Mouse (Mus musculus): ENCODE measurements around the gene 4933428M09Rik. TPM values are rescaled to one million over a fixed set of nuclear protein-coding genes. Genes with fewer than 3 reads are reported as not detected.
"Not testable (repeated sequence)": the region's sequence is repeated elsewhere in the genome, so short reads cannot be mapped to it uniquely, and the experiment has no call there.

Gene 4933428M09Rik
- total RNA-seq (2021) = not detected

- intact Hi-C loops (cut with DNase I) = no loop called here
- no peak for DNase-seq (ENCODE audit: extremely low spot score in 1 of 2, low spot score in 2 of 2)
These were observed at the start of gene 4933428M09Rik for GRCm38 (mm10) chrX:139178928-139179327. TSS of gene 4933428M09Rik (plus strand) at chrX:139179228.

GRCm38 (mm10) chrX:139134031-139134430 lies 45.0 kb upstream of the 4933428M09Rik start:
- DNase-seq (ENCODE audit: extremely low spot score in 1 of 2, low spot score in 2 of 2) = no peak
- intact Hi-C loops (cut with DNase I) = no loop called here

- intact Hi-C loops (cut with DNase I) = not testable (repeated sequence)
These were observed 12.5 kb downstream of the 4933428M09Rik start for GRCm38 (mm10) chrX:139191506-139191905.

GRCm38 (mm10) chrX:139194572-139195279 lies 15.7 kb downstream of the 4933428M09Rik start:
- DNase-seq (ENCODE audit: extremely low spot score in 1 of 2, low spot score in 2 of 2) = no peak
- intact Hi-C loops (cut with DNase I) = no loop called here

More at GRCm38 (mm10) chrX:139191506-139191905, 12.5 kb downstream of the 4933428M09Rik start:
- not testable (repeated sequence) for DNase-seq (ENCODE audit: extremely low spot score in 1 of 2, low spot score in 2 of 2)

- intact Hi-C loops (cut with DNase I); DNase-seq (ENCODE audit: extremely low spot score in 1 of 2, low spot score in 2 of 2): not testable (repeated sequence)
These were observed 30.3 kb downstream of the 4933428M09Rik start for GRCm38 (mm10) chrX:139209191-139209828.

GRCm38 (mm10) chrX:139209829-139210225 lies 30.8 kb downstream of the 4933428M09Rik start, which contains the start of gene Mum1l1:
TSS of gene Mum1l1 (plus strand) at chrX:139210042.
- intact Hi-C loops (cut with DNase I) = no loop called here
- peak in 1 of 2 experiments; percentile 74 for DNase-seq (ENCODE audit: extremely low spot score in 1 of 2, low spot score in 2 of 2)

- intact Hi-C loops (cut with DNase I) = no loop called here
- DNase-seq (ENCODE audit: extremely low spot score in 1 of 2, low spot score in 2 of 2) = no peak
These were observed 35.7 kb downstream of the 4933428M09Rik start for GRCm38 (mm10) chrX:139214765-139215164.

GRCm38 (mm10) chrX:139216409-139216808 lies 37.4 kb downstream of the 4933428M09Rik start:
- no peak for DNase-seq (ENCODE audit: extremely low spot score in 1 of 2, low spot score in 2 of 2)
- intact Hi-C loops (cut with DNase I) = no loop called here

GRCm38 (mm10) chrX:139216991-139217593 lies 38.1 kb downstream of the 4933428M09Rik start:
- intact Hi-C loops (cut with DNase I) = no loop called here

GRCm38 (mm10) chrX:139217776-139218175 lies 38.7 kb downstream of the 4933428M09Rik start:
- intact Hi-C loops (cut with DNase I) = no loop called here
- no peak for DNase-seq (ENCODE audit: extremely low spot score in 1 of 2, low spot score in 2 of 2)

More at GRCm38 (mm10) chrX:139216991-139217593, 38.1 kb downstream of the 4933428M09Rik start:
- DNase-seq (ENCODE audit: extremely low spot score in 1 of 2, low spot score in 2 of 2) = peak; percentile 48 to 77

GRCm38 (mm10) chrX:139219017-139219416 lies 40.0 kb downstream of the 4933428M09Rik start:
- intact Hi-C loops (cut with DNase I) = no loop called here
- DNase-seq (ENCODE audit: extremely low spot score in 1 of 2, low spot score in 2 of 2) = peak; percentile 34 to 39

- intact Hi-C loops (cut with DNase I) = no loop called here
- DNase-seq (ENCODE audit: extremely low spot score in 1 of 2, low spot score in 2 of 2) = no peak
These were observed 41.8 kb downstream of the 4933428M09Rik start for GRCm38 (mm10) chrX:139220830-139221229.

GRCm38 (mm10) chrX:139221893-139222292 lies 42.9 kb downstream of the 4933428M09Rik start:
- no peak for DNase-seq (ENCODE audit: extremely low spot score in 1 of 2, low spot score in 2 of 2)
- intact Hi-C loops (cut with DNase I) = no loop called here

Other genes with a start within 250 kb of the 4933428M09Rik start
- not detected for gene Serpina7, start 94.0 kb upstream of the 4933428M09Rik start, total RNA-seq (2021)
- gene 4930513O06Rik, start 93.0 kb upstream of the 4933428M09Rik start, total RNA-seq (2021) = not detected
- 1 to 10 TPM; 4.0 to 5.5 TPM for gene Mum1l1, start 30.8 kb downstream of the 4933428M09Rik start, total RNA-seq (2021)
- not detected for gene Trap1a, start 154.5 kb downstream of the 4933428M09Rik start, total RNA-seq (2021)